Mouse (Mus musculus) mature B cell (primary cell): ENCODE results near the gene Ano6.

Source experiments
- in situ Hi-C: fragments of 300-500 bp; cut with MboI; formaldehyde crosslinking; loops from 2 replicates; pipeline ENCODE4 v1.14.3; 2019

Ano6 gene

DNA sequence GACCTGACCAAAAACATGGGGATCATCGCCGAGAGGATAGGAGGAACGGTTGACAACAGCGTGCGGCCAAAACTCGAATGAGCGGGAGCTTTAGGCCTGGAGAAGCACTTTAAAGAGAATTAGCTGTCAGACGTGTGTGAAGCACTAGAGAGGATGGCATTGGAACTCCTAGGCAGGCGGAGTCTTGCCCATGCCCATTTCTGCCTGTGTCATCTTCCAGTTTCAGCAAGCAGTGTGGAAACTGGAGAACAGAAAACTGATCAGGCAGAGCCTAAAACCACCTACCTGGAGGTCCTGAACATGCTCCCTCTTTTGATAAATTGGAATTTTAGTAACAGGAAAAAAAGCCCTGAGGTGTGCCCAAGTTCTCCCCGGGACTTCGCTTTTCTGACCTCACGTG lies 182.0 kb downstream of the Ano6 start:
- in situ Hi-C loops: no loop called here

- in situ Hi-C loops: no loop called here
Measured at GRCm38 (mm10) chr15:95974021-95974597, 183.5 kb downstream of the Ano6 start.

GRCm38 (mm10) chr15:95976156-95976876 lies 185.7 kb downstream of the Ano6 start:
- in situ Hi-C loops: no loop called here

DNA sequence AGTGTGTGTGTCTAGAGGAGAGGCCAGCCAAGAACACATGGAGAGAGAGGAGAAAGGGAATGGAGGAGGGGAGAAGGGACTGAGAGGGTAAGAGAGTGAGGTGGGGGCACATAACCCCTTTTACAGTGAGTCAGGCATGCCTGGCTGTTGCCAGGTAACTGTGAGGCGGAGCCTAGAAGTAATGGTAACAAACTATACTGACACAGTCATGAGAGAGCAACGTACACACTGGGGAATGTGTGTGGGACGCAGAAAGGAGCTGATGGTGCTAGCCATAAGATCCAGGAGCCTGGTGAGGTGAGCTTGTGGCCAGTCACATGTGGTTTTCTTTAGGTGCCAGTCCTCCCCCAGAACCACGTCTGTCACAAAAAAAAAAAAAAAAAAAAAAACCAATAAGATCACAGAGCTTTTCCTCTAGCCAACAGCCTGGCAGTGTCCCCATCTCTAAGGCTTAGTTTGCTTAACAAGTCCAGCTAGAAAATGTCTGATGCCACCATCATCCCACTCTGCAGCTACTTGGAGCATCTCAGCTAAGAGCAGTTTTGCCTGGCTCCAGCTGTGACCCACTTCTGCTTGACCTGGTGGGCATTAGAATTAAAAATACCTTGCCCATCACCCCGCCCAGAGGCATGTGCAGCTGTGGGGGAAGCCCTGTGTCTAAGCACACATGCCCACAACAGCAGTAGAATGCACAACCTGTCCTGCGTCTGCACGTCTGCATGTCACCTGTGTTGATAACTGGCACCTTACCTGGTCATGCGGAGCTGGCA lies 186.7 kb downstream of the Ano6 start:
- in situ Hi-C loops: no loop called here

DNA sequence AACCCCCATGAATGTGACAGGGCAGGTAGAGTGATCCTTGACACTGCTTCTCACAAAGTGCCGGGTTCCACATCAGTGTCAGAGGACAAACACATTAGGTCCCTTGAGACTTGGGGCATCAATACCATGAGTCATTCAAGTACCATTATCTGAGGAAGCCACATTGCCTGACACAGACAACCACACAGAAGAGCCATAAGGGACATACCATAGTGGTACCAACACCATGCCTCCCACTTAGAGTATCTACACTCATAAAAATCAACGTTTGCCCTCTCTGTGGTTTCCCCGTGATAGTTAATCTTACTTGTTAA lies 187.3 kb downstream of the Ano6 start:
- in situ Hi-C loops: no loop called here

- in situ Hi-C loops: no loop called here
Measured at GRCm38 (mm10) chr15:95980641-95981040, 190.0 kb downstream of the Ano6 start.

DNA sequence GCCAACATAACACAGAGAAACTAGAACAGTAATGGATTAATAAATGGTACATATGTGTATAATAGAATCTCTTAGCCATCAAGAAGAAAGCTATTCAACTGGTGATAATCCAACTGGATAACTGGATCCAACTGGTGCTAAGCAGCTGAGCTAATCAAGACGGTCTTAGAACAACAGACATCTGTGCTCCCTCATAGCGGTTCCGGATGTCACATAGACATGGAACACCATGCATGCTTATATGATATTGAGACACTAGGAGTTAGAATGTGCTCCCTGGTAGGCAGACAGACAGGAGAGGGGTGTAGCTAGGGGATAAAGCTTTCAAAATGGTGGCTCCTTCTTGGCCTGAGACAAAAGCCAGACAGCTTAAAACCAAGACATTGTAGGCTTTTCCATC lies 197.3 kb downstream of the Ano6 start:
- in situ Hi-C loops: no loop called here

DNA sequence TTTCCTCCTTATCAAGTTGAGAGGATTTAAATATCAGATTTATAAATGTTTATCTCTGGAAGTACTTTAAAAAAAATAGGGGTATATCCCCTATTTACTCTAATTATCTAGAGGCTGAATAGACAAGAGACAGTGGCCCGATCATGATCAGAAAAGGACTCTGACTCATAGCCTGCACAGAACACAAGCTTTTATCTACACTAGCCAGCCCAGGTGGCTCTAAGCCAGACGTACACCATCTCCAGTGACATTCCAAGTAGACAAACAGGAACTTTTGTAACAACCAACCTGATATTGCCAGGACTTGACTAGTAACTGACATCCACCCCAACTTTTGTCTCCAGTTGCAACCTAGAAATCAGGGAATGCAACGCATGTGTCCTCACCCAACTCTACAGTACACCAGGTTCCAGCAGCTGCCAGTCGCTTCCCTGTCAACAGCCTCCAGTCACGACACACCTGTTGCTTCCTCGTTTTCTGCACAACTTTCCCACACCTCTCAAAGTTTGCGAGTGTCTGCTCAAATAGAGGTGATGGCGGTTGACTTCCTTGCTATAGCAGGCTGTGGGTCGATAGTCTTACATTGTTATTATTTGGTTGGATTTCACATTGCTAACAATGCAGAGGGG lies 199.0 kb downstream of the Ano6 start:
- in situ Hi-C loops: no loop called here

GRCm38 (mm10) chr15:96002958-96003601 lies 212.4 kb downstream of the Ano6 start:
- in situ Hi-C loops: no loop called here

- in situ Hi-C loops: no loop called here
Measured at GRCm38 (mm10) chr15:96011640-96012390, 221.2 kb downstream of the Ano6 start.

DNA sequence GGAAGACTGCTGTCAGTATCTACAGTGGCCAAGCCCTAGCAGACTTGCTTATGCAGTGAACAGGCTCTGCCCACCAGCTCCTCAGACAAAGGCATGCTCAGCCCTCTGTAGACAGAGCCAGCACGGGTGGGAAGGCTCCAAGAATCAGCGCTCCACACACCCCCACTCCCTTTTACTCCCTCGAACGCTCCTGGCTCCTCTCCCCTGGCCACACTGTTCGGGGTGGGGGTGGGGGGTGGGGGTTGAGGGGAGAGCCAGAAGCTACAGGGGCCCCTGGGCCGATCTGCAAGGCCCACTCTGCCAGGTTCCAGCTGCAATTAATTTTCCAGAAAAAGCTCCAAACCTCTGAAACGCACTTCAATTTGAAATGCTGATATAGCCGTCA lies 221.7 kb downstream of the Ano6 start:
- in situ Hi-C loops: no loop called here

GRCm38 (mm10) chr15:96014501-96014900 lies 223.9 kb downstream of the Ano6 start:
- in situ Hi-C loops: no loop called here

DNA sequence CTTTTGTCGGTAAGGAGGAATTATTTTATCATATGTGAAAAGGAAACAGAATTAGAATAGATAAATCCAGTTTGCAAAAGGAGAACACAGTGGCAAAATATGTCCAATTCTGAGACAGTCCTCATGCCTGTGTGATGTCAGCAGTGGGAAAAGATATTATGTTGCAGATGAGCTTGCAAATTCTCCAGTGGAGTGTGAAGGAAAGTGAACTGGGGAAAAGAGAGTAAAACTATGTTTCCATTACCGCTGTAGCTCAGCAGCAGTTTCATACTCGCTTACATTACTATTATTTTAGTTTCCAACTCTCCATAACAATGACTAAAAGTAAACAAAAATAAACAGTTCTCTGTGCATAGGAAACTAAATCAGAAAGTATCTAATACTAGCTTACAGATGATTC lies 229.8 kb downstream of the Ano6 start:
- in situ Hi-C loops: no loop called here

DNA sequence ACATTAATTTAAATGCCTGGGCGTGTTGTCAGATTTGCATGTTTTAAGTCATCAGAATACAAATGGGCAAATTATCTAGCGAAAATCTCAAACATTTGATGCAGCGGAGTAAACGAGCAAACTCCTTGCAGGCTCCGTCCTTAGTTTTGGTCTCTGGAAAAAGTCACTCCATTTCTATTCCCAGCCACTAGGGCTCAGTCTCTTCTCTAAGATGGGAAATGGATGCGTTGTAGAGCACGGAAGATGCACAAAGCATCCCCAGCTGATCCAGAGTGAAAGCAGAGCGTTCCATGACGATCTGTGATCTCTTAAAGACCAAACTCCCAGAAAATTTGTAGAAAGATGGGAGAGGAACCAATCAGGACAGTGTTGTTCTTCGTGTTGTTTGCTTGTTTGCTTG lies 230.9 kb downstream of the Ano6 start:
- in situ Hi-C loops: no loop called here
